Mouse (Mus musculus) lung, postnatal 0 days (tissue): ENCODE measurements around the gene Inpp5f.

Experiments used
- CTCF ChIP-seq: IDR thresholded peaks from 2 replicates; pipeline ENCODE4 v1.5.1; 2016; ENCODE audit warnings: antibody characterized with exemption, mild to moderate bottlenecking
- EP300 ChIP-seq: IDR thresholded peaks from 2 replicates; pipeline ENCODE4 v1.6.1; 2016; ENCODE audit warnings: antibody characterized with exemption, mild to moderate bottlenecking, control low read depth

DNA sequence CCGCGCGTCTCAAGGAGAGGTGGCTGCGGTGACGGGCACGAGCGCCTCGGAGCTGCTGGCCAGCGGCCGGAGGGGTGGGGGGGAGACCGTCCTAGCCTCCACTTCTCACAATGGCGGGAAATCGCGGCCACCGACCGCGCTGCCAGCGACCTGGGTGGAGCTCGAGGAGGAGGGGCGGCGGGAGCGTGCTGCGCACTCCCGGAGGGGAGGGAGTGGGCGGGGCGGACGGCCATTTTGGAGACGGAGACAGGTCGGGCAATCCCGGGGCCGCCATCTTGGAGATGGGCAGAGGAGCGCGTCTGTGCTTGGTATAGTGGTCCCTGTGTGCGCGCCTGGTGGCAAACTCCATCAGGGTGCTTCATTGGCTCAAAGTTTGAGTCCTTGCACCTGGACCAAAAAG is 129.2 kb downstream of the Inpp5f start, which contains the start of gene Mcmbp:
- no peak for TF ChIP-seq CTCF
- TF ChIP-seq EP300 = no peak
